8 mouse cellular contexts compared by ENCODE assay signal in the genomic region with DNA sequence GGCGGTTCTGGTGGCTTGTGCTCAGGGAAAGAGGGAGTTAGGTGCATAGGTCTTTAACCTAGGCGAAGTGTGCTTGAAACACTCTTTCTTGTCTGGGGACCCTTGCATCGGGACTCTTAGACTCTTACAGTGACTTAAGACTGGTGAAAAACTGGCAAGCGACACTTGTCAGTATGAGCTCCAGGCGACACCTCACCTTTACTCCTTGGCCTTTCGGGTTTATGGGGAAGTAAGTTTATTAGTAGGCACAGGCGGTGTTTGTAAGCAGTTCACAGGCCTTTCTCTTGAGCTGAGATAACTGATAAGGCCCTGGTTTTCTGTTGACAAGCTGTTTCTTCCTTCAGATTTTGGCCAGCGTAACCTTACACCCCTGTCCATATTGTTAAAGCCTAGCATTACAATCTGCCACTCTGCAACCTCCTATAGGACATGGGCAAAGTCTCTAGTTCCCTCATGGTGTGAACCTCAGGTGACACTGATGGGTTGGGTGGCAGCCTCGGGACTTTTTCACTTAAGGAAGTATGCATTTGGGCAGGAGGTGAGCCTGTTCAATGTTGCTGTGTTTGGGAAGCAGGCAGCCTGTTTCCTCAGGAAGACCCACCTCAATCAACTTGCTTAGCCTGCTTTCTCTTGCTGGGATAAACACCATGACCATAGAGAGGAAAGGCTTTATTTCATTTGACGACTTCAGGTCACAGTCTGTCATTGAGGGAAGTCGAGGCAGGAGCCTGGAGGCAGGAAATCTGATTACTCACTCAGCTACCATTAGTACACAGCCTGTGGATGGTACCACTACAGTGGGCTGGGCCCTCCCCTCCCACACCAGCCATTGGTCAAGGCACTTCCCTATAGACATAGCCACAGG. TPM values are rescaled to one million over a fixed set of nuclear protein-coding genes. Genes with fewer than 3 reads are reported as not detected.
DNase-seq lines count a peak whose midpoint lies in the region; TF ChIP-seq lines count a peak whose summit lies in the region.

No protein-coding gene starts in this region.

- peaks cover 11% of the 10 kb centered on the region; the same call in 1 of the 2 replicates for H3K4me1 ChIP-seq in lung, adult 2 months (ENCODE audit: control insufficient read depth, insufficient read depth, low read length)
- H3K4me1 ChIP-seq in embryonic fibroblast, embryonic 13.5 days (ENCODE audit: control insufficient read depth, insufficient read depth, low read length), result no peaks in the 10 kb centered on the region
- peaks cover 75% of the 10 kb centered on the region for H3K4me1 ChIP-seq in limb, embryonic 10.5 days

- H3K27ac ChIP-seq in embryonic fibroblast, embryonic 13.5 days (ENCODE audit: insufficient read depth, low read length), result peak overlapping the region; percentile 2; the same call in 1 of the 2 replicates
- H3K27ac ChIP-seq in limb, embryonic 10.5 days, result peak overlapping the region; percentile 95

- no peak for TF ChIP-seq CTCF in lung, adult 2 months (IDR thresholded peaks at IDR 0.05; ENCODE audit: insufficient read depth, low read length)
- TF ChIP-seq CTCF in embryonic fibroblast, embryonic 13.5 days (IDR thresholded peaks at IDR 0.05; ENCODE audit: borderline replicate concordance, insufficient read depth, low read length), result no peak

- H3K27me3 ChIP-seq in limb, embryonic 10.5 days (ENCODE audit: low read depth, poor library complexity, severe bottlenecking), result peaks cover 22% of the 10 kb centered on the region

- no peak for DNase-seq in lung, adult 2 months
- no peak for DNase-seq in lung, postnatal 14 days
- no peak for DNase-seq in limb, embryonic 10.5 days (ENCODE audit: low spot score)
- peak; percentile 31 for DNase-seq in naive thymus-derived CD4-positive, alpha-beta T cell, adult 2 months (ENCODE audit: low read depth)
- no peak for DNase-seq in natural killer cell, adult 2 months (ENCODE audit: low spot score in 2 of 2)
- no peak for DNase-seq in adrenal gland, postnatal 4 days (ENCODE audit: low spot score in 2 of 2)
- no peak for DNase-seq in ovary, adult 18-20 months (ENCODE audit: low spot score)

- H3K36me3 ChIP-seq in limb, embryonic 10.5 days, result peaks cover 4% of the 10 kb centered on the region; the same call in 1 of the 2 replicates

- peak overlapping the region; percentile 77 for H3K4me3 ChIP-seq in lung, adult 2 months (replicated peaks; ENCODE audit: extremely low read depth, low read depth, low read length)
- peak overlapping the region; percentile 34 for H3K4me3 ChIP-seq in embryonic fibroblast, embryonic 13.5 days (ENCODE audit: insufficient read depth, low read length)
- peak overlapping the region; percentile 67 for H3K4me3 ChIP-seq in limb, embryonic 10.5 days

- WGBS in lung, adult 2 months, result 23% methylated on average over 11 of the region's 11 CpGs
- 51% methylated on average over 11 of the region's 11 CpGs for WGBS in limb, embryonic 10.5 days

- TF ChIP-seq POLR2A in lung, adult 2 months (IDR thresholded peaks at IDR 0.05; ENCODE audit: borderline replicate concordance, extremely low read depth, low read depth, low read length), result no peak
- no peak for TF ChIP-seq POLR2A in embryonic fibroblast, embryonic 13.5 days (IDR thresholded peaks at IDR 0.05; ENCODE audit: low read depth, low read length)

- H3K9me3 ChIP-seq in limb, embryonic 10.5 days (replicated peaks), result no peaks in the 10 kb centered on the region

RNA-seq across cellular contexts. Expression of a gene that starts 1.0 kb away (rescaled TPM):
- 14.2 and 17.3 TPM in 2 replicates for polyA plus RNA-seq in lung, adult 2 months (2012; rRNA removed)
- polyA plus RNA-seq in embryonic fibroblast, embryonic 13.5 days (2011; ENCODE audit: insufficient read length, low read depth, missing spikeins), result 14.9 and 18.2 TPM in 2 replicates
- polyA plus RNA-seq in limb, embryonic 10.5 days (2016; fragmentation: Nextera tagmentation; extraction: Ambion mirVana), result 19.3 and 24.5 TPM in 2 replicates
- 10 to 100 TPM; 22.9 to 25.0 TPM for total RNA-seq in adrenal gland, postnatal 4 days (2021)

RNA-seq across cellular contexts. Expression of a gene that starts 8.1 kb away (rescaled TPM):
- polyA plus RNA-seq in lung, adult 2 months (2012; rRNA removed), result 1.3 and 9.4 TPM in 2 replicates
- 0.15 and 0.21 TPM in 2 replicates for polyA plus RNA-seq in embryonic fibroblast, embryonic 13.5 days (2011; ENCODE audit: insufficient read length, low read depth, missing spikeins)
- 0.09 TPM in 1 of 2 replicates, not detected in the other for polyA plus RNA-seq in limb, embryonic 10.5 days (2016; fragmentation: Nextera tagmentation; extraction: Ambion mirVana)
- total RNA-seq in adrenal gland, postnatal 4 days (2021), result 10 to 100 TPM in 1 of 2 experiments, 1 to 10 TPM in 1; 3.7 to 12.2 TPM
